Mouse (Mus musculus) limb, embryonic 10.5 days (tissue): ENCODE measurements around the gene Clec12b. TPM values are rescaled to one million over a fixed set of nuclear protein-coding genes. Genes with fewer than 3 reads are reported as not detected.
A peak's percentile ranks its signal among the peaks of the same experiment; 100 is the strongest.

Experiments
- DNase-seq: peaks from one replicate; pipeline ENCODE4 v3.0.0-alpha.2; 2017; ENCODE audit warnings: low spot score
- H3K27ac ChIP-seq: fragments of 300-500 bp; sonication (generic); 2 replicates; pipeline ENCODE4 v1.5.1; 2016; ENCODE audit warnings: mild to moderate bottlenecking
- H3K27me3 ChIP-seq: fragments of 300-500 bp; sonication (generic); 2 replicates; pipeline ENCODE4 v1.6.1; 2016; ENCODE audit warnings: low read depth, mild to moderate bottlenecking; ENCODE audit not compliant: poor library complexity, severe bottlenecking
- H3K36me3 ChIP-seq: fragments of 300-500 bp; sonication (generic); 2 replicates; pipeline ENCODE4 v1.6.1; 2016; ENCODE audit warnings: mild to moderate bottlenecking, moderate library complexity
- H3K4me1 ChIP-seq: fragments of 300-500 bp; sonication (generic); 2 replicates; pipeline ENCODE4 v1.6.1; 2016
- H3K4me3 ChIP-seq: fragments of 300-500 bp; sonication (generic); 2 replicates; pipeline ENCODE4 v1.5.1; 2016; ENCODE audit warnings: mild to moderate bottlenecking, moderate library complexity
- H3K9me3 ChIP-seq: fragments of 300-500 bp; sonication (generic); replicated peaks from 2 replicates; pipeline ENCODE4 v1.6.1; 2016; ENCODE audit warnings: mild to moderate bottlenecking
- WGBS: fragments of 180-500 bp; shearing (Covaris S2); methylation state at CpG from one replicate; pipeline ENCODE4 v1.1.7; 2016; 5-methylcytosine and 5-hydroxymethylcytosine counted together
- polyA plus RNA-seq: library from polyadenylated mRNA; unstranded; fragments of >200 nt; fragmentation: Nextera tagmentation; extraction: Ambion mirVana; gene quantifications from 2 replicates; pipeline ENCODE4 v1.2.1, GENCODE M21; 2016

Gene Clec12b
- not detected in 2 replicates for polyA plus RNA-seq

DNA sequence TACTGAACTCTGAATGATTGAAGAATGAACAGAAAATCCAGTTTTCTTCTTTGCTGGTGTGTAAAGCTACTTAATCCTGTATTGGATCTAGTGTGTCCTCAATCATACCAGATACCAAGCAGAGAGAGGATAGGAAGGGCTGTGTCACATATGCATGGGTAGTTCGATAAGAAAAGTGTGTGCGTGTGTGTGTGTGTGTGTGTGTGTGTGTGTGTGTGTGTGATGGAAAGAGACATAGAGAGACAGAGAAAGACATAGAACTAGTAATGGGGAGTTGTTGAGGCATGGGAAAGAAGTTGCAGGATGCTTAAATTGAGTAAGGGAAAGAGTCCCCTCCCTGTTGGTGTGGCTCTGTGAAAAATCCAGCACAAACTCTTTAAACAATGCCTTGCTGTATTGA lies at the start of gene Clec12b:
Gene Clec12b, minus strand, starts transcription at position 101 of the 400 bp plus-strand sequence.
- WGBS, result 87% methylated on average over 2 of the region's 2 CpGs
- Histone ChIP-seq H3K4me3 (no peak within 1 kb of the TSS), H3K9me3 (no peaks in the 10 kb centered on the region), H3K36me3 (no peaks in the 10 kb centered on the region), H3K27ac (no peak within 1 kb of the TSS), H3K4me1 (no peaks in the 10 kb centered on the region), H3K27me3 (no peaks in the 10 kb centered on the region)
- no peak for DNase-seq

DNA sequence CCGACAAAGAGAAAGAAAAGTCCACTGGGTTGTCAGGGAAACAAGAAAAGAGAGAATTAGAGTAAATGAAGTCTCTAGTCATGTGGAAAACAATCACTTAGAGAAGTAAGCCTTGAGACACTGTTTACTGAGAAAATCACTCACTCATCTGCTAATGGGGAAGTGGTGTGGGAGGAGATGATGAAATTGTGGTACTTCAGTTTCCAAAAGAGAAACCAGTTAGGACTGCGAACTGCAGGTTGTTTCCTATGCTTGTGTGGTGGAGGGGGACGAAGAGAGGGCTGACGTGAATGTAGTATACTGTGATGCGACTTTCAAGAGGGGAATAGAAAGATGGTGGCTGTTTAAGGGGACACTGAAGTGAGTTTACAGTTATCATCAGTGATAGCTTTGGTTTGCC lies 48.6 kb upstream of the Clec12b start:
- Histone ChIP-seq H3K4me1 (no peaks in the 10 kb centered on the region), H3K4me3 (no peak overlapping the region), H3K27me3 (no peaks in the 10 kb centered on the region), H3K36me3 (no peaks in the 10 kb centered on the region), H3K27ac (no peak overlapping the region), H3K9me3 (no peaks in the 10 kb centered on the region)
- WGBS, result 86% methylated on average over 5 of the region's 5 CpGs
- DNase-seq, result no peak

DNA sequence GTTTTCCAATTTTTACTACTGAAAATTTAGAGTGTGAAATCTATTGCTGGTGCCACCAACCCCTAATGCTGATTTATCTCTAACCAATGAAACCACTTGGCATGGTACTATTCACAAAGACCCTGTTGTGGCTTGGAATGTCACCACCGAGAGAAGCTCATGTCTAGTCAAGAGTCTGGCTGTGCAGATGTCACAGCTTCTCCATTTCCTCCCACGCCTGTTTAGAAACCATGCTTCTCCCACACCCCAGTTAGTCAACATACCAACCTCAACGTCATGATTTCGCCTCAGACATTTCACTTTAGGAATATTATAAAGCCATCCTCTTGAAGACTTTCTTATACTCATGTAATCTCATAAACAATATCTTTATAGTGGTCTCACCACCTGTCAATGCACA lies 41.6 kb upstream of the Clec12b start:
- no peak overlapping the region for H3K27ac ChIP-seq
- no peak overlapping the region for H3K4me3 ChIP-seq
- peaks cover 6% of the 10 kb centered on the region; the same call in 1 of the 2 replicates for H3K4me1 ChIP-seq
- H3K9me3 ChIP-seq, result no peaks in the 10 kb centered on the region
- 84% methylated on average over 4 of the region's 4 CpGs for WGBS
- H3K27me3 ChIP-seq, result no peaks in the 10 kb centered on the region
- no peak for DNase-seq
- no peaks in the 10 kb centered on the region for H3K36me3 ChIP-seq

DNA sequence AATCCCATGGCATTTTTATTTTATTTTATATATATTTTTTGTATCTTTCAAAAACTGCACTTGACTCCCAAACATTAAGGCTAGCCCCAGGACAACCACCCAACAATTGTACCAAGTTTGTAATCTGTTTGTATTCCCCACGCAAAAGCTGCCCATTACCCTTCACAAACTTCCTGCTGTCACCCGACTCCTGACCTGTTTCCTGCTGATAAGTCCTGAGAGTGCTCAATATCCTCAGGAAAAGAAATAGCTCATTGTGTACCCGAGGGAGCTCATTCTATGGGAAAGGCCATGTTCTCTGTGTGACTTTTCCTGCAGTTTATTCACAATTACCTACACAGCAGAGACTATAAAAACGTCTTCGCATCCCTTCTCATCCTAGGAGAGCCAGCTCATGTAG lies 40.1 kb upstream of the Clec12b start:
- 43% methylated on average over 5 of the region's 5 CpGs for WGBS
- no peak overlapping the region for H3K4me3 ChIP-seq
- peaks cover 6% of the 10 kb centered on the region; the same call in 1 of the 2 replicates for H3K4me1 ChIP-seq
- H3K9me3 ChIP-seq, result no peaks in the 10 kb centered on the region
- no peak overlapping the region for H3K27ac ChIP-seq
- H3K27me3 ChIP-seq, result no peaks in the 10 kb centered on the region
- no peaks in the 10 kb centered on the region for H3K36me3 ChIP-seq
- DNase-seq, result no peak

DNA sequence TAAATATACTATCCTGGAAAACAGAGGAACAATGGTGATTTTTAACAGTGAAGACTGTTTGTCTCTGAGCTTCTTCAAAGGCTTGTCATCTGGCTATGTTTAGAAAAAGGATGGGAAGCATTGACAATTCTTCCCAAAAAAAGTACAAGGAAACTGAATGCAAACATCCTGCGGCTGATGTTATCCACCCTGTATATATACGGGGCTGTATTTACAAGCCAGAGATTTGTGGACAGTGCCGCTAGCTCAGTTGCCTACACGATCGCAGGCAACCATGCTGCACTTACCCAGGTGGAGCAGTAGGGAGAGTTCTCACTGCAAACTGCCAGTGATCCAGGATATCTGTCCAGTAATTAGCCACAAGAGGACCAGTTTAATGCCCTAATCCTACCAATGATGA lies 39.5 kb upstream of the Clec12b start:
- no peak overlapping the region for H3K27ac ChIP-seq
- H3K4me3 ChIP-seq, result no peak overlapping the region
- DNase-seq, result no peak
- no peaks in the 10 kb centered on the region for H3K36me3 ChIP-seq
- 75% methylated on average over 5 of the region's 5 CpGs for WGBS
- H3K4me1 ChIP-seq, result peaks cover 6% of the 10 kb centered on the region; the same call in 1 of the 2 replicates
- H3K27me3 ChIP-seq, result no peaks in the 10 kb centered on the region
- no peaks in the 10 kb centered on the region for H3K9me3 ChIP-seq

DNA sequence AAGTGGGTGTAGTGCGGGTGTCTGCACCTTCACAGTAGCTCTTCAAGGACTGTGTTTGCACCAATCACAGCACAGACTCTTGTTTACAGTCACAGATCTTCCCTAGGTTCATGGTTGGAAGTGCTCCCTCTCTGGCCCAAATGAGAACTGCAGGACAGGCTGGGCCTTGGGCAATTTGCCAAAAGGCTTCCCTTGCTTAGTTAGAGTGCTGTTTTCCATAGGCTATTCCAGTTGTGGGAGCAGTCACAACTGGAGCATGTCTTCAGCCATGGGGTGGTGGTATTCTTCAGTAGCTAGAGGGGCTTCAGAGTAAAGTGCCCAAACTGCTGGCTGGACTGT lies 38.0 kb upstream of the Clec12b start:
- DNase-seq, result peak; percentile 78
- H3K27me3 ChIP-seq, result no peaks in the 10 kb centered on the region
- WGBS, result 22% methylated on average over 1 of the region's 1 CpGs
- no peak overlapping the region for H3K27ac ChIP-seq
- no peak overlapping the region for H3K4me3 ChIP-seq
- no peaks in the 10 kb centered on the region for H3K36me3 ChIP-seq
- no peaks in the 10 kb centered on the region for H3K9me3 ChIP-seq
- peaks cover 6% of the 10 kb centered on the region; the same call in 1 of the 2 replicates for H3K4me1 ChIP-seq

DNA sequence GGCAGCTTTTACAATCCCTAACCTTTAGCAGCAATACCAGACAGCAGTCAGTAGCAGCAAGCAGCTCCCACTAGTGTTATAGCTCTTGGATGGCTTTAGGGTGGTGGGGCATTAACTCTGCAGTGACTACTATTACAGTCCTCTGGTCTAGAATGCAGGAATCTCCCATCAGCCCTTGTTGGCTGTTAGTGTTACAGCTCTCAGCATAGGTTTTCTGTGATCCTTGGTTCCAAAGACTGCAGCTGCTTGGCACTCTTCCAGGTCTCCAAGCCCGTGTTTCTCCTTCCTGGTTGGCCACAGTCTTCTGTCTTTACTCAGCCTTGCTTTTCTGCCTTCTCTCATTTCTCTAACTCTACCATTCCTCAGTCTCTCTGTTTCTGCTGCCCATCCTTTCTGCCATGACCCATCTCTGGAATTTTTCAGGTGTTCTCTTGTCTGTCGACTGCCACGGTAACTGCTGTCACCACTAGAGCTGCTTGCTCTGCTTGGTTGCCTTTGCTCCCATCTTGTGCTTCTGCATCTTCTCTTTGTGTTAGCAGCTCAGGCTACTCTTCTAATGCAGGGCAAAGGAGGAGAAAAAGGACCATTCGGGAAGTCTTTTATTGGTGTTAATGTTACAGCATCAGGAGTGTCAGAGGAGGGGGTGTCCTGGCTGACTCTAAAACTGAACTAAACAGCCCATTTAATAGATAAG lies 37.5 kb upstream of the Clec12b start:
- no peaks in the 10 kb centered on the region for H3K36me3 ChIP-seq
- no peak overlapping the region for H3K27ac ChIP-seq
- no peak for DNase-seq
- H3K4me1 ChIP-seq, result peaks cover 6% of the 10 kb centered on the region; the same call in 1 of the 2 replicates
- no peaks in the 10 kb centered on the region for H3K27me3 ChIP-seq
- no peaks in the 10 kb centered on the region for H3K9me3 ChIP-seq
- 76% methylated on average over 4 of the region's 4 CpGs for WGBS
- H3K4me3 ChIP-seq, result no peak overlapping the region

DNA sequence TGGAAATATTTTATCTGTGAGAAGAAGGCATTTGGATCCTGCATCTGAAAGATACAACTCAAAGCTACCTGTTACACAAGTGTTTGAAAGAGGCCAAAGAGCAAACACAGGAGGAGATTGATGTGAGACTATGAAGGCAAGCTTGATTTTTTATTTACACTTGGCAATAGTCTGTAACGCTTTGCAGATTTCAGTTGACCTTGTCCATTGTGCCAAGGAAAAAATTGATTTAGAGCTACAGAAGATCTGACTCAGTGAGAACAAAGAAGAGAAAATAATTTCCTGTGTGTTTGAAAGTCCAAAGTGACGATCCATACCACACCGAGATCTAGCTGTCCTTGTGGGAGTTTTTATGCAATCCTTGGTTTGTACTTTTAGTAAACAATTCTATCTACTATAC lies 36.6 kb upstream of the Clec12b start:
- H3K27ac ChIP-seq, result no peak overlapping the region
- H3K4me1 ChIP-seq, result peaks cover 6% of the 10 kb centered on the region; the same call in 1 of the 2 replicates
- no peak overlapping the region for H3K4me3 ChIP-seq
- H3K9me3 ChIP-seq, result no peaks in the 10 kb centered on the region
- no peak for DNase-seq
- H3K27me3 ChIP-seq, result no peaks in the 10 kb centered on the region
- H3K36me3 ChIP-seq, result no peaks in the 10 kb centered on the region
- WGBS, result 92% methylated on average over 3 of the region's 3 CpGs

DNA sequence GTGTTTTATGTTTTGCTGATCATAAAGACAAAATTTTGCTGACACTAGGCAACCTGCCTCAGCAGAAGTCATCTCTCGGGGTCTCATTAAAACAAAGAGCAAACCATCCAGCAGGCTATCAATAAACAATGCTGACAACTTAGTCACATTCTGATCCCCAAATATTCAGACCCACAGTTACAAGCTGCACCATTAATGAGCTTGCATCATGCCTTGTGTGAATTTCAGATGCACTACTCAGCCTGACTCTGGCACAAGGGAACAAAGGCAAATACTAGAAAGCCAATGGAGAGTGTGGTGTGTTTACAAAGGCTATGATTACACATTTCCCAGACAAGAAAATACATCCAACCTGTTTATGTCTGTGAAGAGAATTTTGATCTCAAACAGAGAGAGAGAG lies 28.5 kb upstream of the Clec12b start:
- H3K4me1 ChIP-seq, result no peaks in the 10 kb centered on the region

DNA sequence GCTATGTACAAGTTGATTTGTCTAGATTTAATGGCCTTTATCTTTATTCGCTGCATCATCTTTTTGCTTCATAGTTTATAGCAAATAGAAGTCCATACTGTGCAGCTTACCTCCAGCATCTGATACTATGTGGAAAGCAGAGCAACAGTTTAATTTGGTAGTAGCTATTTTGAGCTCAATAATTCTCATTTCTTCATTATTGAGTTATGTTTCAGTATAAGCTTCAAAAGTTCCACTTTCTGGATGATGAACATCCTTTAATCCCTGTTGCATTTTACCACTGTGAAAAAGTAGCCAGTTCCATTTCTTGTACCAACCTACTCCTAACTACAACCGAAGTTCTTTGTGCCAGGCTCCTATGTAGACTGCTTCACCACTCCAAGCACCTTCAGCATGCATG lies 22.9 kb upstream of the Clec12b start, which contains the start of gene Clec9a:
Gene Clec9a, plus strand, starts transcription at position 301 of the 400 bp plus-strand sequence.
- Histone ChIP-seq H3K9me3 (no peaks in the 10 kb centered on the region), H3K4me3 (no peak within 1 kb of the TSS), H3K27me3 (no peaks in the 10 kb centered on the region), H3K36me3 (no peaks in the 10 kb centered on the region), H3K27ac (no peak within 1 kb of the TSS), H3K4me1 (no peaks in the 10 kb centered on the region)
- 85% methylated on average over 2 of the region's 2 CpGs for WGBS
- DNase-seq, result no peak

More for the DNA sequence above, 28.5 kb upstream of the Clec12b start:
- WGBS, result 87% methylated on average over 1 of the region's 1 CpGs
- Histone ChIP-seq H3K9me3 (no peaks in the 10 kb centered on the region), H3K27ac (no peak overlapping the region), H3K27me3 (no peaks in the 10 kb centered on the region), H3K4me3 (no peak overlapping the region), H3K36me3 (no peaks in the 10 kb centered on the region)
- no peak for DNase-seq

DNA sequence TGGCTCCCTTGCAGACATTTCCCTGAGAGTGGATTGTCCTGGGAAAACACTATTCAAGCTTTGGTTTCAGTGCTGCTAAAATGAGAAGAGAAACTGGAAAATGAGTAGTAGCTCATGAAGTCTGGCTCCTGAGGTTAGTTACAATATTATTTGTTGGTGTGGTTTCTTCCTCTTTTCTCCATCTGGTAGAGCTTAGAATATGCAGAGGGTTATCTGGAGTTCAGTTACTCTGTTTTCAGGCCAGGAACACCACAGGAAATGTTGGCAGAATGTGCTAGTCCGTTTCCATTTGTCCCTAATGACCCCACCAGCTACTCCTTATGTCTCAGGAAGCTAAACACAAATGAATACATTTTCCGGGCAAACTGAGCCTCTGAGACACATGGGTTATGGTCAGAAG lies 21.6 kb upstream of the Clec12b start:
- H3K9me3 ChIP-seq, result no peaks in the 10 kb centered on the region
- H3K4me1 ChIP-seq, result no peaks in the 10 kb centered on the region
- no peak for DNase-seq
- no peak overlapping the region for H3K4me3 ChIP-seq
- WGBS, result 61% methylated on average over 2 of the region's 2 CpGs
- H3K27me3 ChIP-seq, result no peaks in the 10 kb centered on the region
- H3K27ac ChIP-seq, result no peak overlapping the region
- no peaks in the 10 kb centered on the region for H3K36me3 ChIP-seq

DNA sequence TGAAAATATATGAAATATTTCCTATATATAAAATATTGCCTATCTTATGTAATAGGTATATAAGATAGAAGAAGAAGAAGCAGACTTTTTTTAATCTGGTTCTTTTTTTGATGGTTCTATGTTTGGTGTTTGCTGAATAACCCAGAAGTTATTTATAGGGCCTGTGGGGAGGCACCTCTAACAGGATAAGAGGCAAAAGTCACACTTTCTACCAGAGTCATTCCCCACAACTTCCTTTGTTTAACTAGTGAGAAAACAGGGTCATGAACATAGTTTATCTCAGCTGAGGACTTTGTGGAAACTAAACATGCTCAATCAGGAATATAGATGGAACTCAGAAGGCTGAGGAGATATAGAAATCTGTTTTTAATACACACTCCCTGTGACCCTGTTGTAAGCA lies 20.3 kb upstream of the Clec12b start:
- Histone ChIP-seq H3K36me3 (no peaks in the 10 kb centered on the region), H3K27ac (no peak overlapping the region), H3K4me1 (no peaks in the 10 kb centered on the region), H3K27me3 (no peaks in the 10 kb centered on the region), H3K9me3 (no peaks in the 10 kb centered on the region), H3K4me3 (no peak overlapping the region)
- DNase-seq, result no peak

DNA sequence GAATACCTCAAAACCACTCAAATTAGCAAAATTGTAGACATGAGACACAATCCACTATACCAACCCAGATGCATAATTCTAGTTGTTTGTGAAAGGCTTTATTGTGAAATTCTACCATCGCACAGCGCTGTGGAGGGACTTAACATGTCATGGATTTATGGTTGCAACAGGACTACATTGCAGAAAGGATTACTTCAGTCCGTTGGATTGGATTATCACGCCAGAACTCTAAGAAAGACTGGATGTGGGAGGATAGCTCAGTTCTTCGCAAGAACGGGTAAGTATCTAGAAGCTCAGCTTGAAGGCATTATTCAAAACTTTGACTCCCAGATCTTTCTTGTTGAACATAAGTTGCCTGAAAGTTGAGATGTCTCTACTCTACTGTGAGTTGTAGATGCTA lies 17.7 kb upstream of the Clec12b start:
- no peak overlapping the region for H3K27ac ChIP-seq
- no peaks in the 10 kb centered on the region for H3K36me3 ChIP-seq
- 90% methylated on average over 6 of the region's 6 CpGs for WGBS
- no peak overlapping the region for H3K4me3 ChIP-seq
- H3K4me1 ChIP-seq, result no peaks in the 10 kb centered on the region
- DNase-seq, result no peak
- H3K27me3 ChIP-seq, result no peaks in the 10 kb centered on the region
- no peaks in the 10 kb centered on the region for H3K9me3 ChIP-seq

DNA sequence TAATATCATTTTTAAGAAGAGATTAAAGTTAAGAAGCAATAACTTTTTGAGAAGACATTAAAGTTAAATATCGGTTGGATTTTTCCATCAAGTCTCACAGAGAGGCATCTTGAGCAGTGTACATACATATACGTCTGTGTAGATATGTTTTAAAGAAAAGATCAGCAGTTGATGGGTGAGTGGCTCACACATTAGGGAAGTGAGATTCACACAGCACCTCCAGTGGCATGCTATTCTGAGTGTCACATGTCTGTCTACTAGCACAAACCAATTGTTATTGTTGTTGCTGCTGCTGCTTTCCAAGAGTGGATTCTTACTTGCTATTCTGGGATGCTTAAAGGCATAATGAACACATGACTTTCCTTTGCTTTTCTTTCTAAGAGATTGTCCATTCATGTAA lies 16.7 kb upstream of the Clec12b start:
- no peaks in the 10 kb centered on the region for H3K9me3 ChIP-seq
- H3K27me3 ChIP-seq, result no peaks in the 10 kb centered on the region
- H3K27ac ChIP-seq, result no peak overlapping the region
- H3K36me3 ChIP-seq, result no peaks in the 10 kb centered on the region
- no peaks in the 10 kb centered on the region for H3K4me1 ChIP-seq
- DNase-seq, result no peak
- H3K4me3 ChIP-seq, result no peak overlapping the region
- WGBS, result 92% methylated on average over 2 of the region's 2 CpGs
